Mouse (Mus musculus) forebrain, embryonic 14.5 days (tissue): ENCODE measurements around the gene Bclaf1. TPM values are rescaled to one million over a fixed set of nuclear protein-coding genes. Genes with fewer than 3 reads are reported as not detected.

ENCODE experiments used
- ATAC-seq: fragments of 200-750 bp; cut with Nextera tagmentation; 2 replicates; pipeline ENCODE4 v1.8.0; 2017; ENCODE audit warnings: mild to moderate bottlenecking, moderate library complexity
- DNase-seq: peaks from one replicate; pipeline ENCODE4 v3.0.0-alpha.2; 2015; ENCODE audit warnings: low spot score
- H3K27ac ChIP-seq: fragments of 300-500 bp; sonication (generic); 2 replicates; pipeline ENCODE4 v1.5.1; 2014; ENCODE audit warnings: low read depth, mild to moderate bottlenecking, control low read depth, low read length, moderate library complexity
- H3K27me3 ChIP-seq: fragments of 300-500 bp; sonication (generic); replicated peaks from 2 replicates; pipeline ENCODE4 v1.6.1; 2014; ENCODE audit warnings: low read length, control low read depth, mixed read lengths; ENCODE audit not compliant: control insufficient read depth, insufficient read depth
- H3K36me3 ChIP-seq: fragments of 300-500 bp; sonication (generic); 2 replicates; pipeline ENCODE4 v1.6.1; 2014; ENCODE audit warnings: low read length, control low read depth; ENCODE audit not compliant: control insufficient read depth, insufficient read depth
- H3K4me1 ChIP-seq: fragments of 300-500 bp; sonication (generic); 2 replicates; pipeline ENCODE4 v1.6.1; 2014; ENCODE audit warnings: antibody characterized with exemption, low read length, control low read depth; ENCODE audit not compliant: control insufficient read depth, insufficient read depth
- H3K4me2 ChIP-seq: fragments of 300-500 bp; sonication (generic); 2 replicates; pipeline ENCODE4 v1.6.1; 2014; ENCODE audit warnings: mild to moderate bottlenecking, control low read depth, low read length
- H3K4me3 ChIP-seq: fragments of 300-500 bp; sonication (generic); 2 replicates; pipeline ENCODE4 v1.5.1; 2014; ENCODE audit warnings: low read depth, low read length, control low read depth
- H3K9ac ChIP-seq: fragments of 300-500 bp; sonication (generic); 2 replicates; pipeline ENCODE4 v1.6.1; 2014; ENCODE audit warnings: mild to moderate bottlenecking, low read length, control low read depth, moderate library complexity
- H3K9me3 ChIP-seq: fragments of 300-500 bp; sonication (generic); replicated peaks from 2 replicates; pipeline ENCODE4 v1.6.1; 2016; ENCODE audit warnings: low read length, control low read depth, mixed read lengths; ENCODE audit not compliant: control insufficient read depth
- WGBS: fragments of 180-500 bp; shearing (Covaris S2); extraction: QIAGEN DNeasy Blood & Tissue Kit; methylation state at CpG from one replicate; pipeline ENCODE4 v1.1.7; 2014; 5-methylcytosine and 5-hydroxymethylcytosine counted together
- polyA plus RNA-seq: library from polyadenylated mRNA; unstranded; fragments of >200 nt; fragmentation: Nextera tagmentation; extraction: Ambion mirVana; gene quantifications from 2 replicates; pipeline ENCODE4 v1.2.1, GENCODE M21; 2014

The Bclaf1 gene
- polyA plus RNA-seq, 1 experiment from 2014 or later = 137 TPM

DNA sequence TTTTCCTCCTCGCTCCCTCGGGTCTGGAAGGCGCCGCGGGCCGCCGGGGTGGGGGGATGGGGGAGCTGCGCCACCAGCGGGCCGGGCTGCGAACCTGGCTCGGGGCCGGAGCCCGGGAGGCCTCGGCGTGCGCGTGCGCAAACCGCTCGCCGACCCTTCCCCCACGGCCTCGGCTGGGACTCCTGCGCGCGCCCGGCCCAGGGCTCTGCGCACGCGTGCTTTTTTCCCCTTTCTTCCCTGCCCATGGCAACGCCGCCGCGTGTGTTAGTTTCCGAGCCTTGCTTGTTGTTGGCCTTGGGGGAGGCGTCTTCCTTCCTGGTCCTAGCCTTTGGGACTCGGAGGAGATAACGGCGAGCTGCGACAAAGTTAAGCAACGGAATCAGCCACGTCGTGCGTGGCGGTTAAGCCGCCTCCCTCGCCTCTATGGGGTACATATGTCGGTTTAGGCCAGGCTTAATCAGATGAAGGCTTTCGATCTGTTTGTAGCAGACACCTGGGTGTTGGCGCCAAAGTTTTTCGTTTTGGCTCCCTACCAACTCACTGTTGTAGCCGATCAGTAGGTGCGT lies 550 bp downstream of the Bclaf1 start:
- WGBS = 0% methylated on average over 52 of the region's 54 CpGs
- DNase-seq (peak; percentile 94), ATAC-seq (peak; percentile 82)
- no peaks in the 10 kb centered on the region for H3K36me3 ChIP-seq
- no peaks in the 10 kb centered on the region for H3K27me3 ChIP-seq
- H3K4me1 ChIP-seq = peaks cover 14% of the 10 kb centered on the region
- H3K4me2 ChIP-seq = peak overlapping the region; percentile 53
- peak overlapping the region; percentile 92 for H3K9ac ChIP-seq
- peak overlapping the region; percentile 100 for H3K27ac ChIP-seq
- peak overlapping the region; percentile 81 for H3K4me3 ChIP-seq
- no peaks in the 10 kb centered on the region for H3K9me3 ChIP-seq

DNA sequence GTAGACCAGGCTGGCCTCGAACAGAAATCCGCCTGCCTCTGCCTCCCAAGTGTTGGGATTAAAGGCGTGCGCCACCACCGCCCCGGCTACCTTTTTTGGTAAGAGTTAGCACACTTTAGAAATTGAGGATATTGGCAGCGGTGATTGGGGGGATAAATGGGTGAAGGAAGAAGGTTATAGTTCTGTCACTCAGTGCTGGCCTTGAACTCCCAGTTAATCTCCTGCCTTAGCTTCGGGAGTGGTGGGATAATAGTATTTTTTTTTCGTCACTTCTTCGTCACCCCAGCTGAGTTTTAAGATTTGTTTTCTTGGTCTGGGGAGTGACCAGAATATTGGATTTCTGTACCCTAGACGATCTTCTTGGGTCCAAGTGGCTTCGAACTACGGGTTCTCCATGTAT lies 1.2 kb downstream of the Bclaf1 start:
- no peaks in the 10 kb centered on the region for H3K27me3 ChIP-seq
- peak overlapping the region; percentile 81 for H3K4me3 ChIP-seq
- WGBS = 48% methylated on average over 13 of the region's 13 CpGs
- H3K27ac ChIP-seq = no peak overlapping the region
- H3K4me2 ChIP-seq = peak overlapping the region; percentile 53
- no peak for DNase-seq
- H3K4me1 ChIP-seq = peaks cover 14% of the 10 kb centered on the region
- no peaks in the 10 kb centered on the region for H3K9me3 ChIP-seq
- H3K36me3 ChIP-seq = peaks cover 6% of the 10 kb centered on the region; the same call in 1 of the 2 replicates
- ATAC-seq = no peak
- H3K9ac ChIP-seq = peak overlapping the region; percentile 92

DNA sequence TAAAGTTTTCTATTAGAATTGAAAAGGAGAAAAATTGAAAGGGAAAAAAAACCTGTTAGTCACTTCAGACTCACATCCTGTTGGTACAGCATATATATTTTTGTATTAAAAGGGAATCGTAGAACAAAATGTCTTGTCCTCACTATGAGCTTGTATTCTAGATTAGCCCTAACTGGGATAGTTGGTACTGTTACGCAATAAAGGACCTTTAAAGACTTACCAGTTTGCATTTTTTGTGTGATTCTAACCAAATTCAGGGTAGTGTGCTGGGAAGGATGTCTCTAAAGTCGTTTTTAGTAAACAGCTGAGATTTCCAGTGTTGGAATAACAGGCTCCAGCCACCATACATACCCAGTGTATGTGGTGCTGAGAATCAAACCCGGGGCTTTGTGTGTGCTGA lies 1.7 kb downstream of the Bclaf1 start:
- ATAC-seq (no peak), DNase-seq (no peak)
- no peak overlapping the region for H3K9ac ChIP-seq
- H3K4me3 ChIP-seq = peak overlapping the region; percentile 81; the same call in 1 of the 2 replicates
- H3K27ac ChIP-seq = no peak overlapping the region
- no peaks in the 10 kb centered on the region for H3K9me3 ChIP-seq
- peak overlapping the region; percentile 53 for H3K4me2 ChIP-seq
- peaks cover 11% of the 10 kb centered on the region for H3K36me3 ChIP-seq
- peaks cover 14% of the 10 kb centered on the region for H3K4me1 ChIP-seq
- WGBS = 92% methylated on average over 4 of the region's 4 CpGs
- no peaks in the 10 kb centered on the region for H3K27me3 ChIP-seq

DNA sequence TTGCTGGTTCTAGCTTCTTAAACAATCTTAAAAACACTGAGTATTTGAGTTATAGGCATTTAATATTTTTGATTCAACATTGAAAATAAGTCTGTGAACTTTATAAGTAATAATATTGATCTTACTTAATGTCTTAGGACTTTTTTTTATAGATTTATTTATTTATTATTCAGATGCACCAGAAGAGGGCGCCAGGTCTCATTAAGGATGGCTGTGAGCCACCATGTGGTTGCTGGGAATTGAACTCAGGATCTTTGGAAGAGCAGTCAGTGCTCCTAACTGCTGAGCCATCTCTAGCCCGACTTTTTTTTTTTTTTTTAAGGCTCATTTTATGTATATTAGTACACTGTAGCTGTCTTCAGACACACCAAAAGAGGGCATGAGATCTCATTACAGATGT lies 2.5 kb downstream of the Bclaf1 start:
- H3K9me3 ChIP-seq = no peaks in the 10 kb centered on the region
- peaks cover 14% of the 10 kb centered on the region for H3K4me1 ChIP-seq
- 40% methylated on average over 2 of the region's 2 CpGs for WGBS
- H3K36me3 ChIP-seq = peaks cover 17% of the 10 kb centered on the region
- H3K27ac ChIP-seq = no peak overlapping the region
- H3K27me3 ChIP-seq = no peaks in the 10 kb centered on the region
- H3K4me2 ChIP-seq = no peak overlapping the region
- no peak overlapping the region for H3K9ac ChIP-seq
- DNase-seq (peak; percentile 10), ATAC-seq (no peak)
- H3K4me3 ChIP-seq = no peak overlapping the region

DNA sequence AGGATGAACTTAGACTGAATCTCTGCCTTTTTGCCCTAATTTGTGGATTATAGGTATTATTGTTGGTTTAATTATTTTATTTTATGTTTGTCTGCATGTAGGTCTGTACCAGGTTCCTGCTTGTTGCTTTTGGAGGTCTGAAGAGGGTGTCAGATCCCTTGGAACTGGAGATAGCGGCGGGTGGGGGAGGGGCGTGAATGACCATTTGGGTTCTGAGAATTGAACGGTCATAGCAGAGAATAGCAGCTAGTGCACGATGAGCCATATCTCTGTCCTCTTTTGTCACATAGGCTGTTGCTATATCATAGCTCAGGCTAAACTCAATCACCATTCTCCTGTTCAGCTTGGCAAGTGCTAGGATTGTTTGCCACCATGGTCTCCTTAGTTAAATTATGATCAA lies 5.2 kb downstream of the Bclaf1 start:
- H3K4me3 ChIP-seq = no peak overlapping the region
- H3K27me3 ChIP-seq = no peaks in the 10 kb centered on the region
- DNase-seq (no peak), ATAC-seq (no peak)
- peaks cover 4% of the 10 kb centered on the region for H3K4me1 ChIP-seq
- H3K4me2 ChIP-seq = no peak overlapping the region
- H3K27ac ChIP-seq = no peak overlapping the region
- no peak overlapping the region for H3K9ac ChIP-seq
- 85% methylated on average over 5 of the region's 5 CpGs for WGBS
- peaks cover 26% of the 10 kb centered on the region for H3K36me3 ChIP-seq
- no peaks in the 10 kb centered on the region for H3K9me3 ChIP-seq

DNA sequence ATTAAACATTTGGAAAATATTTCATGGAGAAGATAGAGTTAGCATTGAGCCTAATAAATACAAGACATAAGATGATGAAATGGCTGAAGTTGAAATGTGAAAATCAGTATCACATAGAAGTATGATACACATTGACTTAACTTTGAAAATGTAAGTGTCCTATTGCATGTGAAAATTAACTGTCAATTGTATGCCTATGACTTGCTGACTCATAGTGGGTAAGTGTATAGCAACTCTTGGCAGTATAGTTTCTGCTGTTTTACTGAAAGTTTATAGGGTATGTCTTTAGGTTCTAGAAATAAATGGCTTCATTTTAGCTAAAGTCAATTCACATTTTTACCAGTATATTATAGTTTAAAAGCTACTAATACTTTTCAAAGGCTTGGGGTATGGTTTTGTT lies 14.0 kb downstream of the Bclaf1 start:
- H3K4me3 ChIP-seq = no peak overlapping the region
- no peak overlapping the region for H3K4me2 ChIP-seq
- H3K27me3 ChIP-seq = no peaks in the 10 kb centered on the region
- ATAC-seq = no peak
- no peak overlapping the region for H3K27ac ChIP-seq
- H3K4me1 ChIP-seq = no peaks in the 10 kb centered on the region
- H3K9ac ChIP-seq = no peak overlapping the region
- H3K9me3 ChIP-seq = no peaks in the 10 kb centered on the region
- peaks cover 81% of the 10 kb centered on the region for H3K36me3 ChIP-seq
- no peak for DNase-seq

DNA sequence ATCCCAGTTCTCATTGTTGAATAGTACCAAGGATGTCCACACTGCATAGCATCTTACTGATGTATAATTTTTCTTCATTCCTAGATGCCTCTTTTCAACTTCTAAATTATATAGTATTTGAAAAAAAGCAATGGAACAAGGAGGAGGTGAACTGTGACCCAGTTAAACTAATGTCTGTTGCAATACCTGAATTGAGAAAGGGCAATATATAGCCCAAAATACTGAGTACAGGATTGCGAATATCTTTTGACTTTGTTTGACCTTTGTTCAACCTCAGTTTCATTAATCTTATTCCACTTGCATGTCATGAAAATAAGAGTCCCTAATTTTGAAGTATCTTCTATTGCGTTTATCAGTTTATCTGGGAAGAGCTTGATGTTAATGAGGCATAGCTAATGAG lies 19.0 kb downstream of the Bclaf1 start:
- no peak overlapping the region for H3K27ac ChIP-seq
- H3K4me1 ChIP-seq = no peaks in the 10 kb centered on the region
- 89% methylated on average over 2 of the region's 2 CpGs for WGBS
- peaks cover 77% of the 10 kb centered on the region for H3K36me3 ChIP-seq
- H3K4me2 ChIP-seq = no peak overlapping the region
- no peaks in the 10 kb centered on the region for H3K27me3 ChIP-seq
- H3K9ac ChIP-seq = no peak overlapping the region
- no peak for DNase-seq
- ATAC-seq = no peak
- H3K4me3 ChIP-seq = no peak overlapping the region
- H3K9me3 ChIP-seq = no peaks in the 10 kb centered on the region

DNA sequence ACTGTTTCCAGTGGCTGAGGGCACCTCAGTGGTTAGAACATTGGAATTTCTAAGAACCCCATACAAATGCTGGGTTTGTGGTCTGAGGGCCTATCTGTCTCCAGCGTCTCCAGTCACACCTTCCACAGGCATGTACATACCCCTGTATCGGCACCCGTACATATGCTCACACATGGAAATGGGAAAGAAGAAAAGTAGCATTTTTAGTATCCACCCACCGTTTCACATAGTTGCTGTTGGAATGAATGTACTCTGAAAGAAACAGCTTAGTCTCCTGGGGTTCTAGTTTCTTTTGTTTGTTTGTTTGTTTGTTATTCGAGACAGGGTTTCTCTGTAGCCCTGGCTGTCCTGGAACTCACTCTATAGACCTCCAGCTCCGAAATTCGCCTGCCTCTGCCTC lies 25.6 kb downstream of the Bclaf1 start:
- H3K27ac ChIP-seq = no peak overlapping the region
- no peak overlapping the region for H3K4me2 ChIP-seq
- peaks cover 68% of the 10 kb centered on the region for H3K36me3 ChIP-seq
- no peaks in the 10 kb centered on the region for H3K4me1 ChIP-seq
- ATAC-seq (no peak), DNase-seq (no peak)
- no peak overlapping the region for H3K9ac ChIP-seq
- H3K27me3 ChIP-seq = no peaks in the 10 kb centered on the region
- no peaks in the 10 kb centered on the region for H3K9me3 ChIP-seq
- no peak overlapping the region for H3K4me3 ChIP-seq
- 90% methylated on average over 7 of the region's 7 CpGs for WGBS

DNA sequence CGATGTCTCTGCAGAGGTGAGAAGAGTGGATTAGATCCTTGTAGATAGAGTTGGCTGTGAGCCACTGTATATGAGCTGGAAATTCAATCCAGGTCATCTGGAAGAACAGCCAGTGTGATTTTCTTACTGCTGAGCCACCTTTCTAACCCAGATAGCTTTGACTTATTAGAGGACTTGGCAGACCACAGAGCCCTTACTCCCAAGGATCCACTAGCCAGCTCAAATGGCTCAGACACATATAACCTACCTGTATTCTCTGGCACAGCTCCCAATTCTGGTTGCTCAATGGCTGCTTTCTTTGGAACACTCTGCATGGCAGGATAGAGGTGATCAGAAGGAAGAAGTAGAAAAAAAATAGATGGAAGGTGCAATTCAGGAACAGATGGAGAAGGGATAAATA lies 33.5 kb downstream of the Bclaf1 start:
- no peak for DNase-seq
- Histone ChIP-seq H3K27ac (no peak overlapping the region), H3K4me1 (peaks cover 5% of the 10 kb centered on the region; the same call in 1 of the 2 replicates), H3K36me3 (peaks cover 41% of the 10 kb centered on the region), H3K4me3 (no peak overlapping the region), H3K9me3 (no peaks in the 10 kb centered on the region), H3K27me3 (no peaks in the 10 kb centered on the region), H3K9ac (no peak overlapping the region), H3K4me2 (no peak overlapping the region)
- WGBS = 82% methylated on average over 1 of the region's 1 CpGs
- ATAC-seq = no peak
